Mouse (Mus musculus) brown adipose tissue, adult 24 weeks (tissue): Measurements from ENCODE around the gene Ahcyl2. TPM values are rescaled to one million over a fixed set of nuclear protein-coding genes. Genes with fewer than 3 reads are reported as not detected.

Experiments
- H3K27ac ChIP-seq: fragments of 200-500 bp; replicated peaks from 2 replicates; pipeline ENCODE4 v1.5.1; 2012; ENCODE audit warnings: low read depth, mild to moderate bottlenecking, low read length
- H3K4me1 ChIP-seq: fragments of 200-500 bp; 2 replicates; pipeline ENCODE4 v1.6.1; 2012; ENCODE audit warnings: low read length, mixed read lengths; ENCODE audit not compliant: control insufficient read depth, insufficient read depth, insufficient read length
- H3K4me3 ChIP-seq: fragments of 200-500 bp; 2 replicates; pipeline ENCODE4 v1.5.1; 2012; ENCODE audit warnings: low read depth, mild to moderate bottlenecking, low read length, moderate library complexity; ENCODE audit not compliant: insufficient read depth
- polyA plus RNA-seq: library from polyadenylated mRNA; stranded (reverse); fragments of >200 nt; gene quantifications from 2 replicates; pipeline ENCODE4 v1.2.4, GENCODE M21; 2012; ENCODE audit not compliant: missing spikeins, insufficient read depth, insufficient read length

Gene Ahcyl2
- polyA plus RNA-seq, 1 experiment: 55.9 TPM

DNA sequence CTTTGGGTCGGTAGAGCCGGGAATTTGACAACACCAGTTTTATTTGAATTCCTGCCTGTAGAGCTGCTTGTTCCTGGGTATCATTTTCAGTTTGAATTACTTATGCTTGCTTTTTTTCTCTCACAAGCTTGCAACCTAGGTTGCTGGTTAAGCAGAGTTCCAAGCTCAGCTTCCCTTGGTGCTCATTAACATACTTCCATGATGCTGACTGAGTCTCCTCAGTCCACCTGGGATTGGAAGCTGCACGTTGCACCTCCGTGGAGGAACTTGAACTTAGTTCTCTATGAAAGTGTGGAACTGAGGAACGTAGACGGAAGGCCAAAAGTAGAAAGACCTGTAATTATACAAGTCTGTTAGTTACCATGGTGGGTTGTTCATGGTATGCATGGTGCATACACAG is 16.1 kb downstream of the Ahcyl2 start:
- Histone ChIP-seq H3K4me1 (no peaks in the 10 kb centered on the region; the same call in 1 of the 2 replicates), H3K27ac (no peak overlapping the region), H3K4me3 (no peak overlapping the region)

DNA sequence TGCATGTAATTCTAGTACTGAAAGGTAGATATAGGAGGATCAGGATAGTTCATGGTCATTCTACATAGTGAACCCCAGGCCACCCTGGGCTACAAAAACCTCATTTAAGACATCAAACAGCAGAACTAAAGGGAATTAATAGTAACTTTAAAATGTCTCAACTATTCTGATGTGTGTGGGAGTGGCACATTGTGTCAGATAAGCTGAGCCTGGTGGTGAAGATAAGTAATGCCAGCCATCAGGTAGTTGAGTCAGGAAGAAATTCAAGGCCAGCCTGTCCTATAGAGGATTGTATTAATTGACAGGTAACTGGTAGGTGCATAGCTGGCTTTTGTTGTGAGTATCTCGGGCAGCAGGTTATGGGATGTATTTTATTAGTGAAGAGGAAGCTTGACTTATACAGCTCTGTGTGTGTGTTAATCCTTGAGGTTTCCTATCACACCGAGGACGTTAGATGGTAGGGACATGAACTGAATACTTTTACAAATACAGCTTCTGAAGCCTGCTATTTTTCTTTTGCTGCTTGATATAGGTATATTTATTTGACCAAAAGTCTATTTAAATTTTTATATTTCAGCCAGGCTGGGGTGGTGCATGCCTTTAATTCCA is 16.7 kb downstream of the Ahcyl2 start:
- Histone ChIP-seq H3K27ac (no peak overlapping the region), H3K4me3 (no peak overlapping the region), H3K4me1 (no peaks in the 10 kb centered on the region; the same call in 1 of the 2 replicates)

- H3K4me3 ChIP-seq: no peak overlapping the region
Observed at GRCm38 (mm10) chr6:29785759-29786158, 17.9 kb downstream of the Ahcyl2 start.

GRCm38 (mm10) chr6:29788779-29789350 is 21.1 kb downstream of the Ahcyl2 start:
- H3K4me1 ChIP-seq: no peaks in the 10 kb centered on the region; the same call in 1 of the 2 replicates
- no peak overlapping the region for H3K27ac ChIP-seq
- H3K4me3 ChIP-seq: no peak overlapping the region

More at GRCm38 (mm10) chr6:29785759-29786158, 17.9 kb downstream of the Ahcyl2 start:
- no peak overlapping the region for H3K27ac ChIP-seq
- H3K4me1 ChIP-seq: no peaks in the 10 kb centered on the region; the same call in 1 of the 2 replicates

GRCm38 (mm10) chr6:29790014-29790698 is 22.3 kb downstream of the Ahcyl2 start:
- Histone ChIP-seq H3K4me1 (no peaks in the 10 kb centered on the region; the same call in 1 of the 2 replicates), H3K4me3 (no peak overlapping the region), H3K27ac (no peak overlapping the region)

DNA sequence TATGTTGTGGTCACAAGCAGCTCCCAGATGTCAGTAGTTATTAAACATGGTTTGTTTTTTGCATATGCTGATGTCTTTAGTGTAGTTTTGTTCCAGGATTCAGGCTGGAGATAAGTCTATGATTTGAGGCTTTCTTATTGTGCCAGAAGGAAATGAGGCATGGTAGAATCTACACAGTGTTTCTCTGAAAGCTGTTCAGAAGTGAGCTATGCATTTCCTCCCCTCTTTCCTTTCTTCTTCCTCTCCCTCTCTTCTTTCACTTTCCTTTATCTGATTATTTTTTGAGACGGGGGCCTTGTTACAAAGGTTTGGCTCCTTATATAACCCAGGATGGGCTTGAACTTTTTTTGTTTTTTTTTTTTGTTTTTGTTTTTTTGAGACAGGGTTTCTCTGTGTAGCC is 25.7 kb downstream of the Ahcyl2 start:
- Histone ChIP-seq H3K4me3 (no peak overlapping the region), H3K27ac (no peak overlapping the region), H3K4me1 (no peaks in the 10 kb centered on the region)

GRCm38 (mm10) chr6:29794582-29794981 is 26.8 kb downstream of the Ahcyl2 start:
- Histone ChIP-seq H3K4me1 (no peaks in the 10 kb centered on the region), H3K4me3 (no peak overlapping the region), H3K27ac (no peak overlapping the region)

DNA sequence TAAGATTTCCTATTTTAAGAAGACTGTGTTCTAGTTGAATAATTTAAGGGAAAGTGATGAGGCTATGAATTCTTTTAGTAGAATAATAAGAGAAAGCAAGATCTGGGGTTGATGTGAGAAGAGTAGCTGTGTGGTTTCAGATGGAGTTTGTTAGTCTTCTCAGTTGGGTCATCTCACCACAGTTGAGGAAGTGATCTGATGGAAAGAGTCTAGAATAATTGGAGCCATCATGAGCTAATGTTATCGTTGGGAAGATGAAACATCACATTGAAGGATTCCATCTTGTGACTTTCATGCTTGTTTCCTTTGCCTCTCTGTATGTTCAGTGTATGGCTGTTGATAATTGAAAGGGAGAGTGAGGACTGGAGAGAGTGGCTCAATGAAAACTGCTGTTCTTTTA is 35.2 kb downstream of the Ahcyl2 start:
- peaks cover 7% of the 10 kb centered on the region for H3K4me1 ChIP-seq
- H3K27ac ChIP-seq: no peak overlapping the region

DNA sequence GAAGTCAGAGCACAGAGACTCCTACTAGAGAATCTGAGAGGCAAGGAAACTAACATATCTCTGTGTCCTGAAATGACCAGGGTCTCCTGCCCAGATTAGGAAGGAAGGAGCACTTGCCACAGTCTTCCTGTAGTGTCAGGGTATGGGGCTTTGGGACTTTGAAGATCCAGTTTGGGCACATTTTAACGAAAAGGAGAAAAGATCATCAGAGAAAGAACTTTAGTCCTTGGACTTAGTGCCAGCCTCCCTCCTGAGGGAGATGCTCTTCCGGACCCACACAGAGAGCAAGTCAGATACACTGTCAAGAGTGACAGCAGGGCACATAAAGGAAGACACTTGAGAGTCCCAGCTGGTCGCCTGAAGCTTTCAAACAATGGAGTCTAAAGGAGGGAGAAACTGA is 36.2 kb downstream of the Ahcyl2 start:
- H3K4me1 ChIP-seq: peaks cover 7% of the 10 kb centered on the region
- H3K27ac ChIP-seq: no peak overlapping the region
- H3K4me3 ChIP-seq: no peak overlapping the region

More for the DNA sequence above, 35.2 kb downstream of the Ahcyl2 start:
- no peak overlapping the region for H3K4me3 ChIP-seq

DNA sequence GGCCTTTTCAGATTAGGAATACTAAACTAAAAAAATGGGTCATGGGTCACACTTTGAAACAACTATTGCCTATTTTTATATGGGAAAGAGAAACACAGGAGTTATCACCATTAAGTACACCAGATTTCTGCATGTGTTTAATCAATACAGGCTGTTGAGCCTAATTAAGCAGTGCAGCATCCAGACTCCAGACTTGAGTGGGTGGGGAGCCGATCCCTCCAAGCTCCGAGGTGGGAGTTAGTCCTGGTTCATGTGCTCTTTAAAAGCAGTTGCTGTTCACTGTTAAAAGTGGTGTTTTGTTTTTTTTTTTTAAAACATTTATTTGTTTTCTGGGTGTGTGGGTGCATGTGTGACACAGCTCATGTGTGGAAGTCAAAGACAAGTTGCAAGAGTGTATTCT is 37.6 kb downstream of the Ahcyl2 start:
- peaks cover 7% of the 10 kb centered on the region for H3K4me1 ChIP-seq
- no peak overlapping the region for H3K4me3 ChIP-seq
- no peak overlapping the region for H3K27ac ChIP-seq

GRCm38 (mm10) chr6:29812076-29812475 is 44.3 kb downstream of the Ahcyl2 start:
- no peak overlapping the region for H3K4me3 ChIP-seq
- peaks cover 4% of the 10 kb centered on the region; the same call in 1 of the 2 replicates for H3K4me1 ChIP-seq
- no peak overlapping the region for H3K27ac ChIP-seq

DNA sequence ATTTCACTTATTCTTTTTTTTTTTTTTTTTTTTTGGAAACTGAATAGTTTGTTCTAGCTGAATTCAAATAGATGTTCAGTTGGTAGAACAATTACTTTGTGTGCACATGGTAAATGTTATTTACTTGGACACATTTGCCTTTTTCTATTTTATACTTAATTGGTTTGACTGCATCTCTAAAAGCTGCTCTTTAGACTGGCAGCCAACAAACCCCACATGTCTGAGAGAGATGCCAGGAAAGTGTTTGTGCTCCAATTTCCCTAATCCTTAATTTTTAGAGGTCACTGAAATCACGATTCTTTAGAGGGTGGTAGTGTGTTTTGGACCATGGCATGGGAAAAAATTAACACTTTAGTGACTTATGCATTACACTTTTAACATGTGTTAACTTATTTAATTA is 44.8 kb downstream of the Ahcyl2 start:
- Histone ChIP-seq H3K27ac (no peak overlapping the region), H3K4me3 (no peak overlapping the region), H3K4me1 (peaks cover 4% of the 10 kb centered on the region; the same call in 1 of the 2 replicates)

GRCm38 (mm10) chr6:29814616-29815015 is 46.8 kb downstream of the Ahcyl2 start:
- no peak overlapping the region for H3K4me3 ChIP-seq
- H3K27ac ChIP-seq: no peak overlapping the region
- peaks cover 4% of the 10 kb centered on the region; the same call in 1 of the 2 replicates for H3K4me1 ChIP-seq

- Histone ChIP-seq H3K4me3 (no peak overlapping the region), H3K4me1 (peaks cover 4% of the 10 kb centered on the region; the same call in 1 of the 2 replicates), H3K27ac (no peak overlapping the region)
Observed at GRCm38 (mm10) chr6:29815060-29815459, 47.2 kb downstream of the Ahcyl2 start.

DNA sequence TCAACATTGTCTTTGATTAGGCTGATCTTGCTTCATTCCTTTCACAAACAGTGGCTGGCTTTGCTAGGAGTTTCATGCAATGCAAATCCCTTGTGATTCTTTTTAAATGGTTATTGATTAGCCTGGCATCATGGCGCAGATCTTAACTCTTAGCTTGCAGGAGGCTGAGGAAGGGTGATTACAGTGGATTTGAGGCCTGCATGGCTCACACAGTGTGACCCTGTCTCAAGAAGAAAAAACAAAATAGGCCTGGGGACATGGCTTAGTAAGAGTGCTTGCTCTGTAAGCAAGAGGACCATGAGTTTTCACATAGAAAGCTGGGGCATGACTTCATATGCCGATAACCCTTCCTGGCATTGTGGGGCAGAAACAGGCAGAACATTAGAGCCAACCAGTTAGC is 47.8 kb downstream of the Ahcyl2 start:
- Histone ChIP-seq H3K27ac (no peak overlapping the region), H3K4me1 (peaks cover 4% of the 10 kb centered on the region; the same call in 1 of the 2 replicates), H3K4me3 (no peak overlapping the region)
